Mouse (Mus musculus) liver, embryonic 13.5 days (tissue): ENCODE measurements around the gene Pccb. TPM values are rescaled to one million over a fixed set of nuclear protein-coding genes. Genes with fewer than 3 reads are reported as not detected.
A peak's percentile ranks its signal among the peaks of the same experiment; 100 is the strongest.

Experiments used
- ATAC-seq: fragments of 200-750 bp; cut with Nextera tagmentation; 2 replicates; pipeline ENCODE4 v1.8.0; 2017; ENCODE audit warnings: low read depth, mild to moderate bottlenecking, moderate number of reproducible peaks, moderate library complexity
- DNase-seq: peaks from one replicate; pipeline ENCODE4 v3.0.0; 2022
- H3K27ac ChIP-seq: fragments of 300-500 bp; sonication (generic); 2 replicates; pipeline ENCODE4 v1.5.1; 2015; ENCODE audit warnings: moderate library complexity, mild to moderate bottlenecking, inconsistent platforms
- H3K27me3 ChIP-seq: fragments of 300-500 bp; sonication (generic); 2 replicates; pipeline ENCODE4 v1.6.1; 2015; ENCODE audit warnings: mild to moderate bottlenecking, inconsistent platforms
- H3K36me3 ChIP-seq: fragments of 300-500 bp; sonication (generic); 2 replicates; pipeline ENCODE4 v1.6.1; 2015; ENCODE audit warnings: mild to moderate bottlenecking, inconsistent platforms
- H3K4me1 ChIP-seq: fragments of 300-500 bp; sonication (generic); replicated peaks from 2 replicates; pipeline ENCODE4 v1.6.1; 2015; ENCODE audit warnings: inconsistent platforms
- H3K4me2 ChIP-seq: fragments of 300-500 bp; sonication (generic); 2 replicates; pipeline ENCODE4 v1.6.1; 2015; ENCODE audit warnings: inconsistent platforms, mild to moderate bottlenecking, moderate library complexity
- H3K4me3 ChIP-seq: fragments of 300-500 bp; sonication (generic); replicated peaks from 2 replicates; pipeline ENCODE4 v1.5.1; 2015; ENCODE audit warnings: mild to moderate bottlenecking, inconsistent platforms
- H3K9ac ChIP-seq: fragments of 300-500 bp; sonication (generic); 2 replicates; pipeline ENCODE4 v1.6.1; 2015; ENCODE audit warnings: mild to moderate bottlenecking, inconsistent platforms
- H3K9me3 ChIP-seq: fragments of 300-500 bp; sonication (generic); replicated peaks from 2 replicates; pipeline ENCODE4 v1.6.1; 2016; ENCODE audit warnings: inconsistent platforms
- WGBS: fragments of 180-500 bp; shearing (Covaris S2); methylation state at CpG from one replicate; pipeline ENCODE4 v1.1.7; 2015; ENCODE audit not compliant: insufficient replicate concordance; 5-methylcytosine and 5-hydroxymethylcytosine counted together
- polyA plus RNA-seq: library from polyadenylated mRNA; unstranded; fragments of >200 nt; fragmentation: Nextera tagmentation; extraction: Ambion mirVana; gene quantifications from 2 replicates; pipeline ENCODE4 v1.2.1, GENCODE M21; 2015

Pccb gene
- polyA plus RNA-seq, 1 experiment from 2014 or later, result 7.6 TPM

GRCm38 (mm10) chr9:101042249-101042648 lies 7.6 kb upstream of the Pccb start:
- Histone ChIP-seq H3K36me3 (no peaks in the 10 kb centered on the region), H3K9ac (no peak overlapping the region), H3K27ac (no peak overlapping the region), H3K9me3 (no peaks in the 10 kb centered on the region), H3K27me3 (no peaks in the 10 kb centered on the region), H3K4me1 (peaks cover 15% of the 10 kb centered on the region), H3K4me2 (no peak overlapping the region), H3K4me3 (no peak overlapping the region)
- ATAC-seq, result no peak
- WGBS, result 55% methylated on average over 9 of the region's 9 CpGs
- DNase-seq, result no peak

- Histone ChIP-seq H3K4me2 (no peak overlapping the region), H3K4me3 (no peak overlapping the region), H3K4me1 (peaks cover 20% of the 10 kb centered on the region), H3K9ac (no peak overlapping the region), H3K9me3 (no peaks in the 10 kb centered on the region), H3K27me3 (no peaks in the 10 kb centered on the region), H3K27ac (no peak overlapping the region), H3K36me3 (no peaks in the 10 kb centered on the region)
- ATAC-seq (no peak), DNase-seq (no peak)
- 58% methylated on average over 5 of the region's 5 CpGs for WGBS
Observed at GRCm38 (mm10) chr9:101041508-101041907, 6.8 kb upstream of the Pccb start.

DNA sequence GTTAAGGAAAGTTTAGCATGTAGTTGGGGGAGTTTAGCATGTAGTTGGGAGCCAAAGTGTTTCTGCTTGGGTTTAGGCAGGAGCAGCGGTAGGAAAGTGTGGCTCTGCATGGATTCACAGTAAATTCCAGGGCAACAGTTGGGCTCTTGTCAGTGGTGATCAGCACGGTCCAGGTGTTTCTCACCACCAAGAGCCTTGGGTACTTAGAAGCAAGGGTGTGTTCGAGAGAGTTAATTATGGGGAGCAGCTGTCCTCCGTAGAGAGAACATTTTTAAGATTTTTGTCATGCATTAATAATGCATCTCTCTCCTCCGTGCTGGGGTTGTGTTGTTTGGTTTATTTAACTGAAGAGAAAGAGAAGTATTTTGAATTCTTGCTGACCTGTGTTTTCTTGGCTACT lies 3.9 kb upstream of the Pccb start:
- Histone ChIP-seq H3K27me3 (no peaks in the 10 kb centered on the region), H3K4me1 (peaks cover 27% of the 10 kb centered on the region), H3K9me3 (no peaks in the 10 kb centered on the region), H3K4me2 (no peak overlapping the region), H3K36me3 (no peaks in the 10 kb centered on the region), H3K4me3 (no peak overlapping the region), H3K27ac (no peak overlapping the region), H3K9ac (no peak overlapping the region)
- ATAC-seq, result no peak
- WGBS, result 72% methylated on average over 5 of the region's 5 CpGs
- no peak for DNase-seq

GRCm38 (mm10) chr9:101037396-101037795 lies 2.7 kb upstream of the Pccb start:
- peak overlapping the region; percentile 44 for H3K4me2 ChIP-seq
- DNase-seq (no peak), ATAC-seq (no peak)
- peak overlapping the region; percentile 41; the same call in 1 of the 2 replicates for H3K9ac ChIP-seq
- peaks cover 31% of the 10 kb centered on the region for H3K4me1 ChIP-seq
- H3K27me3 ChIP-seq, result no peaks in the 10 kb centered on the region
- no peaks in the 10 kb centered on the region for H3K9me3 ChIP-seq
- H3K4me3 ChIP-seq, result no peak overlapping the region
- 11% methylated on average over 7 of the region's 7 CpGs for WGBS
- no peaks in the 10 kb centered on the region for H3K36me3 ChIP-seq
- H3K27ac ChIP-seq, result no peak overlapping the region

DNA sequence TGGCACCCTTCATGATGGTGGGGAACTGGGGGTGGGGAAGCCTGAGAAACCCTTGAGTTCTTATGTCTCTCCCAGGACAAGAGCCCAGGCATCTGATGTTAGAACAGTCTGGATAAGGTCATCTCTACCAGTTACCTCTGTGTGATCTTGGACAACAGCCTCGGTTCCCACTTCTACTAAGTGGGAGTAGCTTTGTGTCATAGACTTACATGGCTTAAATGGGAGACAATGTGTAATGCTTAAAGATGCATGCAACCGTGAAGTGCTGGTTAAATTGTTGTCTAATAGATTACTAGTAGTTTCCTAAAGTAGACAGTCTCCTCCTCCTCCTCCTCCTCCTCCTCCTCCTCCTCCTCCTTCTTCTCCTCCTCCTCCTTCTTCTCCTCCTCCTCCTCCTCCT lies 2.2 kb upstream of the Pccb start:
- H3K9ac ChIP-seq, result no peak overlapping the region
- no peak for DNase-seq
- no peak overlapping the region for H3K4me3 ChIP-seq
- peaks cover 35% of the 10 kb centered on the region for H3K4me1 ChIP-seq
- ATAC-seq, result no peak
- no peaks in the 10 kb centered on the region for H3K27me3 ChIP-seq
- H3K9me3 ChIP-seq, result no peaks in the 10 kb centered on the region
- peak overlapping the region; percentile 29; the same call in 1 of the 2 replicates for H3K4me2 ChIP-seq
- no peaks in the 10 kb centered on the region for H3K36me3 ChIP-seq
- no peak overlapping the region for H3K27ac ChIP-seq
- WGBS, result 34% methylated on average over 2 of the region's 2 CpGs

DNA sequence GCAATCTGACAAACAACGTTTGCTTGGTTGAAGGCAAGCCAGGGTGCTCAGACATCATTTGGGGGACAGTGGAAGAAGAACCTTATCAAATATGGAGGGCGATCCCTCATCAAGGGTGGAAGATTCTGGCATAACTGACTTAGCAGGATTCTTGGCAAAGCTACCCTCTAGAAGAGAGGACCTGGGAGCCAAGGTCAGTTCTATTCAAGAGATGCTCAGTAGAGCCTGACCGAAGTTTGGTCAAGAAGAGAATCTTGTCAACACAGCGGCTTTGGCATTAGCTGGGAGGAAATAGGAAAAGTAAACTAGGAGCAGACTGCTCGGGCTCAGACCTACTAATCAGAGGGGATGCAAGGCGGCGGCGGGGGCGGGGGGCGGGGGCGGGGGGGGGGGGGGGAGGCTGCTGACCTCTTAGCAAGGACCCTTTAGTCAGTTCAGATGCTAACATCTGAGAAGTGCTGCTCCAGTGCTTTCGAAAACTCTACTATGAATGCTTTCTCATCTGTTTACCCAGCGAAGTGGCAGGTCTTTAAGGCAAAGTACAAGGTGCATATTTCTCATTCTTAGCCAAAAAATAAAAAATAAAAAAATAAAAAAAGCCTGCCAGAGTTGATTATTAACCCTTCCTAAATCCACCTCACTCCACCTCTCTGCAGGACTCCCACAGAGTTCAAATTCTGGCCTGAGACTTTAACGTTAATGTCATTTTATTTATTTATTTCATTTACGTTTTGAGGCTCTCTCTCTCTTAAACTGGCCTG lies 1.3 kb upstream of the Pccb start:
- Histone ChIP-seq H3K36me3 (no peaks in the 10 kb centered on the region), H3K27me3 (no peaks in the 10 kb centered on the region), H3K9me3 (no peaks in the 10 kb centered on the region), H3K4me3 (no peak overlapping the region), H3K4me1 (peaks cover 43% of the 10 kb centered on the region), H3K4me2 (no peak overlapping the region), H3K27ac (no peak overlapping the region), H3K9ac (no peak overlapping the region)
- DNase-seq (no peak), ATAC-seq (no peak)
- 81% methylated on average over 12 of the region's 15 CpGs for WGBS

DNA sequence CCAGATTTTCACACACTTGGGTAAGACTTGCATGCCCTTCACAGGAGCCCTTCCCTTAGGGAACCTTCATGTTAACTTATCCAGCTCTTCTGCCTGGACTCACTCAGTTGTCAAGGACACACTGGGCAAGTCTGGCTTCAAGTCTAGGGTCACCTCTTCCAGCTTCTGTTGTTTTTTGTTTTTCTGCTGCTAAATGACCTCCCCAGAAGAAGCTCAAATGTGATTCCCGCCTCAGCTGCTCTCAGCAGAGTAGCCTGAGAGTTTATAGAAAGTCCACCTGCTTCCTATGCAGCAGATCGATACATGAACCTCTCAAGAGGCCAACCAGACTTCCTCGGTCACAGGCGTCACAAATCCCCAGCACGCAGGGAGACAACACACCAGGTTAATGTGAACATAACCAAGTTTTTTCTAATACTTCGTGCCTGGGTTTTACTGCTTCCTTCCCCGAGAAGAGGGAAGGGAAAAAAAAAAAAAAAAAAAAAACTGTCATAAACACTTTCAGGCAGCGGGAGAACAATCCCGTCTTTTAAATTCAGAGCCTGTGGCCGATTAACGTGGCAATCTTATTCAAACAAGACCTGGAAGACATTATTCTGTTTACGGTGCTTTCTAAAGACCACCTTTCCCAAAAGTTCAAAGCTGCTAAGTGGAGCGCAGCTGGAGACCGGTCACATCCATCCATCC lies 794 bp downstream of the Pccb start:
- H3K27me3 ChIP-seq, result no peaks in the 10 kb centered on the region
- peak overlapping the region; percentile 70 for H3K9ac ChIP-seq
- H3K36me3 ChIP-seq, result no peaks in the 10 kb centered on the region
- peaks cover 51% of the 10 kb centered on the region for H3K4me1 ChIP-seq
- H3K9me3 ChIP-seq, result no peaks in the 10 kb centered on the region
- peak overlapping the region; percentile 81 for H3K4me2 ChIP-seq
- H3K4me3 ChIP-seq, result peak overlapping the region; percentile 73
- WGBS, result 5% methylated on average over 14 of the region's 14 CpGs
- DNase-seq (no peak), ATAC-seq (no peak)
- H3K27ac ChIP-seq, result peak overlapping the region; percentile 84

DNA sequence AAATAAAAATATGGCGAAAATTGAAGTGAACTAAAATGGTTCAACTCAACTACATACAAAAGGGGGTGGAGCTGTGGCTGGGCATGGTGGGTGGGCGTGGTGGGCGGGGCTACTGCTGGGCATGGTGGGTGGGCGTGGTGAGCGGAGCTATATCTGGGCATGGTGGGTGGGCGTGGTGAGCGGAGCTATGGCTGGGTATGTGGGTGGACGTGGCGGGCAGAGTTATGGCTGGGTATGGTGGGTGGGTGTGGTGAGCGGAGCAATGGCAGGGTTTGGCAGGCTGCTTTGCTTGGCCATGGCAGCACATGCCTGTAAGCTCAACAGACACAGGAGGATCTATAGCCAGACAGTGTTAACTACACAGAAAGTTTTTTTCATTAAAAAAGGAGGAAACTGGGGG lies 15.9 kb downstream of the Pccb start:
- Histone ChIP-seq H3K27ac (no peak overlapping the region), H3K4me2 (no peak overlapping the region), H3K4me1 (peaks cover 7% of the 10 kb centered on the region), H3K9me3 (no peaks in the 10 kb centered on the region), H3K4me3 (no peak overlapping the region), H3K27me3 (no peaks in the 10 kb centered on the region), H3K9ac (no peak overlapping the region), H3K36me3 (peaks cover 3% of the 10 kb centered on the region; the same call in 1 of the 2 replicates)
- 70% methylated on average over 10 of the region's 10 CpGs for WGBS
- peak; percentile 57; the same call in 1 of the 2 replicates for ATAC-seq
- DNase-seq, result no peak

GRCm38 (mm10) chr9:101017734-101018516 lies 16.8 kb downstream of the Pccb start:
- H3K4me1 ChIP-seq, result peaks cover 10% of the 10 kb centered on the region
- no peaks in the 10 kb centered on the region for H3K9me3 ChIP-seq
- H3K4me2 ChIP-seq, result no peak overlapping the region
- no peaks in the 10 kb centered on the region for H3K27me3 ChIP-seq
- 42% methylated on average over 15 of the region's 15 CpGs for WGBS
- no peak for DNase-seq
- peaks cover 3% of the 10 kb centered on the region; the same call in 1 of the 2 replicates for H3K36me3 ChIP-seq
- H3K4me3 ChIP-seq, result no peak overlapping the region
- H3K9ac ChIP-seq, result no peak overlapping the region
- H3K27ac ChIP-seq, result no peak overlapping the region
- no peak for ATAC-seq

DNA sequence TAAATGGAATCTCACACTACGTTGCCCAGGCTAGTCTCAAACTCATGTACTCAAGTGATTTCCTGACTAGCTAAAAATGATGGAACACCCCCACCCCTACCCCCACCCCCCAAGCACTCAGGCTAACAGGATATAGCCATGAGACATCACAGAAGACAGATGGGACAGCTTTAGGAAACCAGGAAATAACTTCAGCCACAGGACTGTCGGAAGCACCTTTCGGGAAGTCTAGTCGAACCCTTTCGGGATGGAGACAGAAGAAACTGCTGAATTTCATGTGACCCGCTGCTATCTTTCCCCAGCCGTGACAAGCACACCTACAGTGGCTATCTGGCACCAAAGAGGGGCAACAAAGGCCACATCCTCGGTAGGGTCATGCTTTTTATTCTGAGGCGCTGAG lies 19.4 kb downstream of the Pccb start:
- no peak for ATAC-seq
- no peak overlapping the region for H3K4me2 ChIP-seq
- 69% methylated on average over 9 of the region's 9 CpGs for WGBS
- no peaks in the 10 kb centered on the region for H3K27me3 ChIP-seq
- DNase-seq, result no peak
- H3K36me3 ChIP-seq, result peaks cover 3% of the 10 kb centered on the region; the same call in 1 of the 2 replicates
- peaks cover 22% of the 10 kb centered on the region for H3K4me1 ChIP-seq
- no peak overlapping the region for H3K4me3 ChIP-seq
- H3K27ac ChIP-seq, result no peak overlapping the region
- no peak overlapping the region for H3K9ac ChIP-seq
- no peaks in the 10 kb centered on the region for H3K9me3 ChIP-seq

- Histone ChIP-seq H3K27ac (no peak overlapping the region), H3K9me3 (no peaks in the 10 kb centered on the region), H3K4me3 (no peak overlapping the region), H3K27me3 (no peaks in the 10 kb centered on the region), H3K4me1 (peaks cover 15% of the 10 kb centered on the region), H3K9ac (no peak overlapping the region), H3K4me2 (no peak overlapping the region), H3K36me3 (no peaks in the 10 kb centered on the region)
- peak; percentile 86 for ATAC-seq
- peak; percentile 40 for DNase-seq
- 45% methylated on average over 10 of the region's 10 CpGs for WGBS
Observed at GRCm38 (mm10) chr9:101012433-101012832, 22.3 kb downstream of the Pccb start.
